Mouse (Mus musculus) urinary bladder, postnatal 4 days (tissue): ENCODE results near the gene Olfr239.
"Not testable (repeated sequence)": the region's sequence is repeated elsewhere in the genome, so short reads cannot be mapped to it uniquely, and the experiment has no call there.

ENCODE experiments used
- DNase-seq, 2 experiments: peaks; one replicate each; pipeline ENCODE4 v3.0.0; 2021 to 2022; ENCODE audit warnings: low spot score in 2 of 2

Olfr239 gene

GRCm38 (mm10) chr17:33191002-33191401 is at the start of gene Olfr239:
Gene Olfr239, plus strand, starts transcription at chr17:33191302.
- not testable (repeated sequence) for DNase-seq

DNA sequence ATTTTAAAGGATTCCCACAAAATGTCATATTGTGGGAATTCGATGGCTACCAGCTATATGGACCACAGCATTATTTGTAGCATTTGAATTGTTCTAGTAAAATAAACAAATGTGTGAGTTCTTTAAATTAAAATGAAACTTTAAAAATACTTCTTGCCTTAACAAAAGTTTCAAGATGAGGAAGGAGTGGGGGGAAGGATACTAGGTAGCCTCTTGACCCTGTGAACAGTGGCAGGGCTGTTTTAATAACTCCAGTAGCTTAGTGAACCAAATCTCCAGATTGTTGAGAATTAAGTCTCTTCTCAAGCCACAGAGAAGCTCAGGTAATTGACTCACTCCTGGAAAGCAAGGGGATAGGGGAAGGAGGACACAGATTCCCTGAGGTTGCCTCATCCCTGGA is 23.0 kb upstream of the Olfr239 start, which contains the start of gene Olfr55:
Gene Olfr55 (plus strand): TSS at position 301 of the 400 bp plus-strand sequence.
- DNase-seq = not testable (repeated sequence)

- DNase-seq = no peak
These were observed 30.5 kb downstream of the Olfr239 start, which contains the start of gene Olfr1564 for GRCm38 (mm10) chr17:33221590-33221989. Gene Olfr1564, minus strand, starts transcription at chr17:33221690.

GRCm38 (mm10) chr17:33236646-33237045 is 45.5 kb downstream of the Olfr239 start:
- DNase-seq = not testable (repeated sequence)
